Mouse (Mus musculus): ENCODE measurements around the gene Zfp958.
"Not testable (repeated sequence)": the region's sequence is repeated elsewhere in the genome, so short reads cannot be mapped to it uniquely, and the experiment has no call there.

- TF ChIP-seq CTCF (IDR thresholded peaks at IDR 0.05; ENCODE audit: borderline replicate concordance, extremely low read depth, insufficient read depth, insufficient read length); POLR2A (IDR thresholded peaks at IDR 0.05; ENCODE audit: borderline replicate concordance, extremely low read depth, insufficient read depth, insufficient read length, poor library complexity, severe bottlenecking): not testable (repeated sequence)
Measured at GRCm38 (mm10) chr8:4611626-4612175, 1.3 kb upstream of the Zfp958 start.

Data from brain, embryonic 14.5 days (tissue).